Mouse (Mus musculus) WW6 (cell line): ENCODE results near the gene Calhm6.

Experiments used
- DNase-seq: peaks from one replicate; pipeline ENCODE4 v3.0.0-alpha.2; 2013; ENCODE audit warnings: low read depth, low spot score

The Calhm6 gene

GRCm38 (mm10) chr10:34110863-34111465, 16.8 kb downstream of the Calhm6 start:
- no peak for DNase-seq

GRCm38 (mm10) chr10:34096418-34096883, 31.3 kb downstream of the Calhm6 start, which contains the start of gene Calhm5:
TSS of gene Calhm5 (minus strand) at chr10:34096519.
- DNase-seq, result peak; percentile 50

- peak; percentile 14 for DNase-seq
Observed at GRCm38 (mm10) chr10:34095964-34096363, 31.8 kb downstream of the Calhm6 start.

- no peak for DNase-seq
Observed at GRCm38 (mm10) chr10:34095147-34095546, 32.6 kb downstream of the Calhm6 start.

- no peak for DNase-seq
Observed at GRCm38 (mm10) chr10:34091888-34092287, 35.9 kb downstream of the Calhm6 start.

GRCm38 (mm10) chr10:34090481-34090880, 37.3 kb downstream of the Calhm6 start:
- DNase-seq, result no peak

- DNase-seq, result no peak
Observed at GRCm38 (mm10) chr10:34089517-34089916, 38.3 kb downstream of the Calhm6 start.

- no peak for DNase-seq
Observed at GRCm38 (mm10) chr10:34088515-34088914, 39.3 kb downstream of the Calhm6 start.

- no peak for DNase-seq
Observed at GRCm38 (mm10) chr10:34086514-34086913, 41.3 kb downstream of the Calhm6 start.
